In the genomic region with DNA sequence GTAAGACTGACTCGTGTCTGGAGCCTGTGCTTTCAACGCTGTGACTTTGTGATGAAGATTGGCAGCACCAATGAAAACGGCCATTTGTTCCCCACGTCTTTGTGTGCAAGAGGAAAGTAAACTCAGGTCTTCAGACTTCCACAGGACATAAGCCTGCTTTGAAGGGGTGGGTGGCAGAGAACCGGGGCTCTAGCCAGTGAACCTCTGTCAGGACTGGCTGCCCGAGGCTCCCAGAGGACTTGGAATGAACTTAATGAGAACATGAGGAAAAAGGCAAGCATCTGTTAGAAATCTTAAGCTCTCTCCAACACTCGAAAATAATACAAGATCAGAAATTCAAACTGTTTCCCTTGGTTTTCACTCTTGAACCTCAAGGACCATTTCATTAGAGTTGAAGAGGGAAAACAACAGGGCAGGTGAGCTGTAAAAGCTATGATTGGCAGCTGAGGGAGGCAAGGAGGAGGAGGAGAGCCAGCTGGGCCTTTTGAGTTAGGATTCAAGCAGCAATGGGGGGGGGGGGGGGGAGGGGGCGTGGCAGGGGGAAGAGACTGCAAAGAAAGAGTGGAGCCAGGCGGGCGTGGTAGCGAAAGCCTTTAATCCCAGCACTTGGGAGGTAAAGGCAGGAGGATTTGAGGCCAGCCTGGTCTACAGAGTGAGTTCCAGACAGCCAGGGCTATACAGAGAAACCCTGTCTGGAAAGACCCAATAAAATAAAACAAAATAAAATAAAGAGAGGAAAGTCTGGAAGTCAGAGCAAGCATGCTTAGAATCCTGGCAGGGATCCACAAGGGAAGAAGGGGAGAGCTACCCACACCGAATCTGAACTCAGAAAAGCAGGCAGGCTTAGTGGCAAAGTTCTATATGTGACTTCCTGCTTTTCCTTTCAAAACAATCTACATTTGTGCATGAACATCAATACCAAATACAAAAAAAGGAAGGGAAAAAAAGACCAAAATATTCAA, we compare ENCODE assay signal across 12 mouse cellular contexts. TPM values are rescaled to one million over a fixed set of nuclear protein-coding genes. Genes with fewer than 3 reads are reported as not detected.
DNase-seq lines count a peak whose midpoint lies in the region; ATAC-seq and TF ChIP-seq lines count a peak whose summit lies in the region.
"Had no signal": no experiment of that assay in that cellular context is flagged by ENCODE, and none has a peak within 500 bp of the region (broad histone marks: within the 10 kb centered on the region; RNA-seq: fewer than 3 reads in every experiment).

No protein-coding gene starts in this region.

- H3K27me3 ChIP-seq in intestine, embryonic 15.5 days (replicated peaks), result no peaks in the 10 kb centered on the region
- H3K27me3 ChIP-seq in intestine, postnatal 0 days (replicated peaks; ENCODE audit: control insufficient read depth, insufficient read depth, low read length), result no peaks in the 10 kb centered on the region
- no peaks in the 10 kb centered on the region for H3K27me3 ChIP-seq in forebrain, embryonic 11.5 days (ENCODE audit: control insufficient read depth, insufficient read depth, low read length)
- H3K27me3 ChIP-seq in lung, embryonic 14.5 days (ENCODE audit: insufficient read depth, low read length), result no peaks in the 10 kb centered on the region
- H3K27me3 ChIP-seq in cerebellum, adult 2 months (ENCODE audit: control insufficient read depth, insufficient read depth, low read length), result no peaks in the 10 kb centered on the region
- no peaks in the 10 kb centered on the region for H3K27me3 ChIP-seq in intestine, embryonic 16.5 days (replicated peaks; ENCODE audit: control insufficient read depth, insufficient read depth, low read length)

- H3K4me3 ChIP-seq in intestine, embryonic 15.5 days (replicated peaks), result no peak overlapping the region
- H3K4me3 ChIP-seq in intestine, postnatal 0 days (ENCODE audit: low read depth, low read length), result no peak overlapping the region
- H3K4me3 ChIP-seq in forebrain, embryonic 11.5 days (ENCODE audit: low read depth, low read length), result no peak overlapping the region
- H3K4me3 ChIP-seq in lung, embryonic 14.5 days (ENCODE audit: low read depth, low read length), result no peak overlapping the region
- H3K4me3 ChIP-seq in cerebellum, adult 2 months (replicated peaks; ENCODE audit: insufficient read depth, low read depth, low read length), result no peak overlapping the region
- no peak overlapping the region for H3K4me3 ChIP-seq in intestine, embryonic 16.5 days (ENCODE audit: low read length)

- no peak for TF ChIP-seq CTCF in intestine, postnatal 0 days (IDR thresholded peaks at IDR 0.05; ENCODE audit: low read depth)
- no peak for TF ChIP-seq CTCF in brain, embryonic 14.5 days (IDR thresholded peaks at IDR 0.05; ENCODE audit: borderline replicate concordance, extremely low read depth, insufficient read depth, insufficient read length)
- TF ChIP-seq CTCF in lung, embryonic 14.5 days (IDR thresholded peaks at IDR 0.05; ENCODE audit: low read depth), result no peak
- TF ChIP-seq CTCF in cerebellum, adult 2 months (IDR thresholded peaks at IDR 0.05; ENCODE audit: borderline replicate concordance, insufficient read depth, low read depth, low read length), result no peak

- peak; percentile 80 for DNase-seq in brain, embryonic 14.5 days (ENCODE audit: low read depth)
- peak; percentile 75 for DNase-seq in forebrain, embryonic 11.5 days (ENCODE audit: low spot score)
- DNase-seq in lung, embryonic 14.5 days, result peak; percentile 47
- DNase-seq in cerebellum, adult 2 months, result no peak
- no peak for DNase-seq in cerebellum, adult 11-12 months

- H3K27ac ChIP-seq in intestine, embryonic 15.5 days, result 0 out of 2 replicates have a peak overlapping the region, but pooled peaks have one; percentile 17
- H3K27ac ChIP-seq in intestine, postnatal 0 days (ENCODE audit: low read depth, low read length), result no peak overlapping the region
- H3K27ac ChIP-seq in forebrain, embryonic 11.5 days (ENCODE audit: low read depth, low read length), result peak overlapping the region; percentile 41; the same call in 1 of the 2 replicates
- peak overlapping the region; percentile 61 for H3K27ac ChIP-seq in lung, embryonic 14.5 days (ENCODE audit: low read depth)
- H3K27ac ChIP-seq in cerebellum, adult 2 months (ENCODE audit: insufficient read depth, low read length), result no peak overlapping the region
- H3K27ac ChIP-seq in intestine, embryonic 16.5 days (ENCODE audit: low read length), result no peak overlapping the region
- H3K27ac ChIP-seq: liver, embryonic 14.5 days had no signal

- H3K9me3 ChIP-seq in intestine, embryonic 15.5 days, result no peaks in the 10 kb centered on the region
- H3K9me3 ChIP-seq in intestine, postnatal 0 days (ENCODE audit: control insufficient read depth), result no peaks in the 10 kb centered on the region
- no peaks in the 10 kb centered on the region for H3K9me3 ChIP-seq in forebrain, embryonic 11.5 days (ENCODE audit: control insufficient read depth, low read length)
- no peaks in the 10 kb centered on the region for H3K9me3 ChIP-seq in lung, embryonic 14.5 days (ENCODE audit: low read depth, low read length)
- H3K9me3 ChIP-seq in intestine, embryonic 16.5 days (ENCODE audit: control insufficient read depth, low read length), result no peaks in the 10 kb centered on the region
- H3K9me3 ChIP-seq: G1E had no signal

- 0 out of 2 replicates have a peak, but pooled peaks cover 3% of the 10 kb centered on the region for H3K36me3 ChIP-seq in intestine, embryonic 15.5 days
- peaks cover 25% of the 10 kb centered on the region for H3K36me3 ChIP-seq in intestine, postnatal 0 days (ENCODE audit: control insufficient read depth, insufficient read depth)
- H3K36me3 ChIP-seq in forebrain, embryonic 11.5 days (ENCODE audit: control insufficient read depth, insufficient read depth, low read length), result no peaks in the 10 kb centered on the region; the same call in 1 of the 2 replicates
- H3K36me3 ChIP-seq in lung, embryonic 14.5 days (ENCODE audit: insufficient read depth), result 0 out of 2 replicates have a peak, but pooled peaks cover 10% of the 10 kb centered on the region
- H3K36me3 ChIP-seq in intestine, embryonic 16.5 days (ENCODE audit: control insufficient read depth, insufficient read depth, low read length), result 0 out of 2 replicates have a peak, but pooled peaks cover 3% of the 10 kb centered on the region

- H3K4me2 ChIP-seq in intestine, embryonic 15.5 days (replicated peaks), result no peak overlapping the region
- no peak overlapping the region for H3K4me2 ChIP-seq in intestine, postnatal 0 days (replicated peaks; ENCODE audit: low read depth)
- no peak overlapping the region for H3K4me2 ChIP-seq in forebrain, embryonic 11.5 days (ENCODE audit: low read depth, low read length, severe bottlenecking)
- no peak overlapping the region for H3K4me2 ChIP-seq in lung, embryonic 14.5 days
- no peak overlapping the region for H3K4me2 ChIP-seq in intestine, embryonic 16.5 days (ENCODE audit: low read depth, low read length)
- H3K4me2 ChIP-seq: heart, embryonic 11.5 days had no signal

- H3K4me1 ChIP-seq in intestine, embryonic 15.5 days (replicated peaks), result 0 out of 2 replicates have a peak, but pooled peaks cover 2% of the 10 kb centered on the region
- H3K4me1 ChIP-seq in intestine, postnatal 0 days (replicated peaks; ENCODE audit: control insufficient read depth, insufficient read depth, low read length), result no peaks in the 10 kb centered on the region
- peaks cover 3% of the 10 kb centered on the region; the same call in 1 of the 2 replicates for H3K4me1 ChIP-seq in forebrain, embryonic 11.5 days (replicated peaks; ENCODE audit: control insufficient read depth, insufficient read depth, low read length)
- no peaks in the 10 kb centered on the region for H3K4me1 ChIP-seq in lung, embryonic 14.5 days (ENCODE audit: insufficient read depth)
- no peaks in the 10 kb centered on the region for H3K4me1 ChIP-seq in cerebellum, adult 2 months (ENCODE audit: control insufficient read depth, insufficient read depth, low read length)
- H3K4me1 ChIP-seq in intestine, embryonic 16.5 days (ENCODE audit: control insufficient read depth, insufficient read depth, low read length), result no peaks in the 10 kb centered on the region

- no peak for TF ChIP-seq POLR2A in brain, embryonic 14.5 days (IDR thresholded peaks at IDR 0.05; ENCODE audit: borderline replicate concordance, extremely low read depth, insufficient read depth, insufficient read length, poor library complexity, severe bottlenecking)
- TF ChIP-seq POLR2A in cerebellum, adult 2 months (IDR thresholded peaks at IDR 0.05; ENCODE audit: borderline replicate concordance, insufficient read depth, low read length), result no peak

- ATAC-seq in intestine, embryonic 15.5 days, result 0 out of 2 replicates have a peak, but pooled peaks have one; percentile 20
- ATAC-seq in intestine, postnatal 0 days, result no peak
- peak; percentile 81 for ATAC-seq in forebrain, embryonic 11.5 days (replicated peaks; ENCODE audit: low FRiP score)
- ATAC-seq in lung, embryonic 14.5 days (ENCODE audit: insufficient read depth), result peak; percentile 57
- no peak for ATAC-seq in intestine, embryonic 16.5 days
- ATAC-seq: activated CD4-positive, CD25-positive, alpha-beta regulatory T cell, adult 4 months had no signal

- H3K9ac ChIP-seq in intestine, embryonic 15.5 days, result no peak overlapping the region
- H3K9ac ChIP-seq in intestine, postnatal 0 days (ENCODE audit: low read depth, low read length), result no peak overlapping the region
- H3K9ac ChIP-seq in forebrain, embryonic 11.5 days (ENCODE audit: low read length), result no peak overlapping the region
- H3K9ac ChIP-seq in lung, embryonic 14.5 days, result no peak overlapping the region
- no peak overlapping the region for H3K9ac ChIP-seq in intestine, embryonic 16.5 days (ENCODE audit: low read depth, low read length)
- H3K9ac ChIP-seq: liver, embryonic 14.5 days had no signal

- WGBS in intestine, embryonic 15.5 days, result 53% methylated on average over 11 of the region's 12 CpGs
- 60% methylated on average over 12 of the region's 12 CpGs for WGBS in intestine, postnatal 0 days
- 20% methylated on average over 11 of the region's 12 CpGs for WGBS in forebrain, embryonic 11.5 days
- WGBS in lung, embryonic 14.5 days, result 49% methylated on average over 11 of the region's 12 CpGs
- 43% methylated on average over 11 of the region's 12 CpGs for WGBS in cerebellum, adult 2 months
- 63% methylated on average over 11 of the region's 12 CpGs for WGBS in intestine, embryonic 16.5 days

RNA-seq across cellular contexts. Expression of gene Pnldc1, which starts 6.4 kb away (rescaled TPM):
- polyA plus RNA-seq in intestine, embryonic 15.5 days (2015; fragmentation: Nextera tagmentation; extraction: Ambion mirVana), result 0.62 and 0.90 TPM in 2 replicates
- polyA plus RNA-seq in intestine, postnatal 0 days (2015; fragmentation: Nextera tagmentation; extraction: Ambion mirVana), result 0.48 and 0.54 TPM in 2 replicates
- polyA plus RNA-seq in brain, embryonic 14.5 days (2012; rRNA removed), result 4.0 and 5.3 TPM in 2 replicates
- 1.8 and 2.3 TPM in 2 replicates for polyA plus RNA-seq in forebrain, embryonic 11.5 days (2014; fragmentation: Nextera tagmentation; extraction: Ambion mirVana)
- polyA plus RNA-seq in lung, embryonic 14.5 days (2014; fragmentation: Nextera tagmentation; extraction: Ambion mirVana), result 1.4 and 2.0 TPM in 2 replicates
- polyA plus RNA-seq in cerebellum, adult 2 months (2012; rRNA removed), result 3.1 and 4.5 TPM in 2 replicates
- polyA plus RNA-seq in intestine, embryonic 16.5 days (2015; fragmentation: Nextera tagmentation; extraction: Ambion mirVana), result 0.53 and 1.1 TPM in 2 replicates
- polyA plus RNA-seq: G1E had no signal

RNA-seq across cellular contexts. Expression of gene Tcp1, which starts 11.8 kb away (rescaled TPM):
- polyA plus RNA-seq in intestine, embryonic 15.5 days (2015; fragmentation: Nextera tagmentation; extraction: Ambion mirVana), result 369 and 437 TPM in 2 replicates
- polyA plus RNA-seq in intestine, postnatal 0 days (2015; fragmentation: Nextera tagmentation; extraction: Ambion mirVana), result 143 and 144 TPM in 2 replicates
- polyA plus RNA-seq in brain, embryonic 14.5 days (2012; rRNA removed), result 187 and 246 TPM in 2 replicates
- polyA plus RNA-seq in forebrain, embryonic 11.5 days (2014; fragmentation: Nextera tagmentation; extraction: Ambion mirVana), result 497 and 535 TPM in 2 replicates
- 469 and 508 TPM in 2 replicates for polyA plus RNA-seq in lung, embryonic 14.5 days (2014; fragmentation: Nextera tagmentation; extraction: Ambion mirVana)
- 145 and 156 TPM in 2 replicates for polyA plus RNA-seq in cerebellum, adult 2 months (2012; rRNA removed)
- 307 and 348 TPM in 2 replicates for polyA plus RNA-seq in intestine, embryonic 16.5 days (2015; fragmentation: Nextera tagmentation; extraction: Ambion mirVana)

RNA-seq across cellular contexts. Expression of gene Mrpl18, which starts 12.5 kb away (rescaled TPM):
- polyA plus RNA-seq in intestine, embryonic 15.5 days (2015; fragmentation: Nextera tagmentation; extraction: Ambion mirVana), result 173 and 181 TPM in 2 replicates
- polyA plus RNA-seq in intestine, postnatal 0 days (2015; fragmentation: Nextera tagmentation; extraction: Ambion mirVana), result 112 and 121 TPM in 2 replicates
- polyA plus RNA-seq in brain, embryonic 14.5 days (2012; rRNA removed), result 56.8 and 58.2 TPM in 2 replicates
- polyA plus RNA-seq in forebrain, embryonic 11.5 days (2014; fragmentation: Nextera tagmentation; extraction: Ambion mirVana), result 172 and 187 TPM in 2 replicates
- polyA plus RNA-seq in lung, embryonic 14.5 days (2014; fragmentation: Nextera tagmentation; extraction: Ambion mirVana), result 150 and 151 TPM in 2 replicates
- 80.0 and 85.6 TPM in 2 replicates for polyA plus RNA-seq in cerebellum, adult 2 months (2012; rRNA removed)
- 159 and 183 TPM in 2 replicates for polyA plus RNA-seq in intestine, embryonic 16.5 days (2015; fragmentation: Nextera tagmentation; extraction: Ambion mirVana)

RNA-seq across cellular contexts. Expression of gene Mrgprh, which starts 27.8 kb away (rescaled TPM):
- not detected in 2 replicates for polyA plus RNA-seq in intestine, embryonic 15.5 days (2015; fragmentation: Nextera tagmentation; extraction: Ambion mirVana)
- polyA plus RNA-seq in intestine, postnatal 0 days (2015; fragmentation: Nextera tagmentation; extraction: Ambion mirVana), result not detected in 2 replicates
- polyA plus RNA-seq in brain, embryonic 14.5 days (2012; rRNA removed), result 0.05 TPM in 1 of 2 replicates, not detected in the other
- polyA plus RNA-seq in forebrain, embryonic 11.5 days (2014; fragmentation: Nextera tagmentation; extraction: Ambion mirVana), result not detected in 2 replicates
- polyA plus RNA-seq in lung, embryonic 14.5 days (2014; fragmentation: Nextera tagmentation; extraction: Ambion mirVana), result 0.09 TPM in 1 of 2 replicates, not detected in the other
- 0.51 and 0.62 TPM in 2 replicates for polyA plus RNA-seq in cerebellum, adult 2 months (2012; rRNA removed)
- not detected in 2 replicates for polyA plus RNA-seq in intestine, embryonic 16.5 days (2015; fragmentation: Nextera tagmentation; extraction: Ambion mirVana)
- polyA plus RNA-seq: activated CD4-positive, CD25-positive, alpha-beta regulatory T cell, adult 4 months; G1E; liver, embryonic 14.5 days had no signal

RNA-seq across cellular contexts. Expression of gene Mas1, which starts 35.7 kb away (rescaled TPM):
- 0.38 and 0.40 TPM in 2 replicates for polyA plus RNA-seq in intestine, embryonic 15.5 days (2015; fragmentation: Nextera tagmentation; extraction: Ambion mirVana)
- polyA plus RNA-seq in intestine, postnatal 0 days (2015; fragmentation: Nextera tagmentation; extraction: Ambion mirVana), result 0.10 and 0.16 TPM in 2 replicates
- 0.07 and 0.08 TPM in 2 replicates for polyA plus RNA-seq in brain, embryonic 14.5 days (2012; rRNA removed)
- 0.29 TPM in 1 of 2 replicates, not detected in the other for polyA plus RNA-seq in forebrain, embryonic 11.5 days (2014; fragmentation: Nextera tagmentation; extraction: Ambion mirVana)
- 0.67 and 0.97 TPM in 2 replicates for polyA plus RNA-seq in lung, embryonic 14.5 days (2014; fragmentation: Nextera tagmentation; extraction: Ambion mirVana)
- polyA plus RNA-seq in cerebellum, adult 2 months (2012; rRNA removed), result 0.25 and 0.44 TPM in 2 replicates
- polyA plus RNA-seq in intestine, embryonic 16.5 days (2015; fragmentation: Nextera tagmentation; extraction: Ambion mirVana), result 0.28 and 0.78 TPM in 2 replicates
- polyA plus RNA-seq: G1E had no signal

Comparison
In these comparisons a context has a peak if more than half of its experiments do, and no peak if none do; other contexts are left out.
1. ATAC-seq: peak in intestine, embryonic 15.5 days (single experiment), forebrain, embryonic 11.5 days (single experiment) and lung, embryonic 14.5 days (single experiment); none in intestine, postnatal 0 days (single experiment) and intestine, embryonic 16.5 days (single experiment).
2. H3K27ac ChIP-seq: peak in intestine, embryonic 15.5 days (single experiment), forebrain, embryonic 11.5 days (single experiment) and lung, embryonic 14.5 days (single experiment); none in intestine, postnatal 0 days (single experiment), cerebellum, adult 2 months (single experiment) and intestine, embryonic 16.5 days (single experiment).
3. DNase-seq: peak in brain, embryonic 14.5 days (single experiment), forebrain, embryonic 11.5 days (single experiment) and lung, embryonic 14.5 days (single experiment); none in cerebellum, adult 2 months (0 of 2) and cerebellum, adult 11-12 months (single experiment).